Mouse (Mus musculus) left cerebral cortex, postnatal 4 days (tissue): ENCODE data around the gene Gm21891. TPM values are rescaled to one million over a fixed set of nuclear protein-coding genes. Genes with fewer than 3 reads are reported as not detected.
"Not testable (repeated sequence)": the region's sequence is repeated elsewhere in the genome, so short reads cannot be mapped to it uniquely, and the experiment has no call there.

Experiments
- DNase-seq: peaks from one replicate; pipeline ENCODE4 v3.0.0-alpha.2; 2022
- intact Hi-C: fragments of 180-260 bp; cut with DNase I; formaldehyde crosslinking; loops from one replicate; pipeline ENCODE4 v1.15.1; 2025
- total RNA-seq, 2 experiments: library from RNA; stranded (reverse); gene quantifications; 2 replicates each; pipeline ENCODE4 v1.2.3; 2021

Gene Gm21891
- not detected for total RNA-seq

DNA sequence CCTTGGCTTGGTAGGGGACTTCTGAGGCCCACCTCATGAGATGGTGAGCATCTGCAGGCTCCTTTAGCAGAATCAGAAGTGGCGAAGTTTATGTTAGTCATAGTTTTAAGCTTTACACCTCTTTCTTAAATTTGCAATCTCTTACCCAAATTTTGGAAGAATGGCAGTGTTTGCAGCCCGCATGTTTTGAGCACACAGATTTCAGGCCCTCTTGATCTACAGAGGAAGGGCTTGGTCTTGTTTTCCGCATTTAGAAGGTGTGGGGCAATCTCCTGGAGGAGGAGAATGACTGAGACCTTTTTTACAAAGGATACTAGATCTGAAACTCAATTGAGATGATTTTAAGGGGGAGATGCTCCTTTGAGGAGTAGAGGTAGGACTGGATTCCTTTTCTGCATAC lies at the start of gene Gm21891:
TSS of gene Gm21891 (minus strand) at position 101 of the 400 bp plus-strand sequence.
- intact Hi-C loops, DNase-seq: not testable (repeated sequence)

- intact Hi-C loops, DNase-seq: not testable (repeated sequence)
Observed at GRCm38 (mm10) chrY:13161668-13162067, 28.4 kb upstream of the Gm21891 start, which contains the start of gene Gm21425. Gene Gm21425, plus strand, starts transcription at chrY:13161968.

Other genes starting within 250 kb of the Gm21891 start
- gene Gm20807, start 90.6 kb downstream of the Gm21891 start, total RNA-seq = not detected
- not detected for gene Gm21425, start 28.5 kb upstream of the Gm21891 start, total RNA-seq
- gene Gm21828, start 90.4 kb upstream of the Gm21891 start, total RNA-seq = not detected
- not detected for gene Gm21440, start 118.9 kb upstream of the Gm21891 start, total RNA-seq
- not detected for gene Gm21454, start 119.0 kb upstream of the Gm21891 start, total RNA-seq
- not detected for gene Gm21725, start 215.6 kb upstream of the Gm21891 start, total RNA-seq